Mouse (Mus musculus): Measurements from ENCODE around the gene Trim40. TPM values are rescaled to one million over a fixed set of nuclear protein-coding genes. Genes with fewer than 3 reads are reported as not detected.

Trim40 gene
- not detected in 2 replicates for polyA plus RNA-seq (2015; fragmentation: Nextera tagmentation; extraction: Ambion mirVana)

- no peak for ATAC-seq (replicated peaks; ENCODE audit: low FRiP score)
- 89% methylated on average over 5 of the region's 5 CpGs for WGBS
Observed at GRCm38 (mm10) chr17:36890073-36890903, at the start of gene Trim40. Gene Trim40 (minus strand): TSS chr17:36890123.

GRCm38 (mm10) chr17:36938056-36938455, 48.1 kb upstream of the Trim40 start:
- no peak for ATAC-seq (replicated peaks; ENCODE audit: low FRiP score)
- Histone ChIP-seq H3K9ac (no peak overlapping the region), H3K27me3 (peaks cover 42% of the 10 kb centered on the region), H3K4me1 (peaks cover 8% of the 10 kb centered on the region), H3K36me3 (no peaks in the 10 kb centered on the region), H3K4me3 (replicated peaks) (no peak overlapping the region), H3K9me3 (replicated peaks) (no peaks in the 10 kb centered on the region), H3K4me2 (no peak overlapping the region), H3K27ac (no peak overlapping the region)
- WGBS, result 81% methylated on average over 2 of the region's 2 CpGs

More at GRCm38 (mm10) chr17:36890073-36890903, at the start of gene Trim40:
- Histone ChIP-seq H3K27me3 (peaks cover 15% of the 10 kb centered on the region), H3K36me3 (no peaks in the 10 kb centered on the region), H3K4me2 (no peak within 1 kb of the TSS), H3K9ac (no peak within 1 kb of the TSS), H3K4me3 (replicated peaks) (no peak within 1 kb of the TSS), H3K4me1 (no peaks in the 10 kb centered on the region), H3K9me3 (replicated peaks) (no peaks in the 10 kb centered on the region), H3K27ac (no peak within 1 kb of the TSS)

GRCm38 (mm10) chr17:36931806-36932205, 41.9 kb upstream of the Trim40 start:
- no peak overlapping the region for H3K27ac ChIP-seq
- 66% methylated on average over 2 of the region's 2 CpGs for WGBS
- peaks cover 4% of the 10 kb centered on the region; the same call in 1 of the 2 replicates for H3K4me1 ChIP-seq
- H3K4me2 ChIP-seq, result no peak overlapping the region
- no peak overlapping the region for H3K4me3 ChIP-seq (replicated peaks)
- no peak overlapping the region for H3K9ac ChIP-seq
- no peak for ATAC-seq (replicated peaks; ENCODE audit: low FRiP score)
- H3K36me3 ChIP-seq, result no peaks in the 10 kb centered on the region
- peaks cover 5% of the 10 kb centered on the region for H3K27me3 ChIP-seq
- H3K9me3 ChIP-seq (replicated peaks), result no peaks in the 10 kb centered on the region

- Histone ChIP-seq H3K4me1 (peaks cover 4% of the 10 kb centered on the region; the same call in 1 of the 2 replicates), H3K27me3 (peaks cover 5% of the 10 kb centered on the region), H3K36me3 (no peaks in the 10 kb centered on the region), H3K9ac (no peak overlapping the region), H3K4me3 (replicated peaks) (no peak overlapping the region), H3K9me3 (replicated peaks) (no peaks in the 10 kb centered on the region), H3K27ac (no peak overlapping the region), H3K4me2 (no peak overlapping the region)
- no peak for ATAC-seq (replicated peaks; ENCODE audit: low FRiP score)
- WGBS, result 84% methylated on average over 4 of the region's 4 CpGs
Observed at GRCm38 (mm10) chr17:36931130-36931529, 41.2 kb upstream of the Trim40 start.

GRCm38 (mm10) chr17:36930233-36930632, 40.3 kb upstream of the Trim40 start:
- Histone ChIP-seq H3K27ac (no peak overlapping the region), H3K36me3 (no peaks in the 10 kb centered on the region), H3K4me1 (peaks cover 4% of the 10 kb centered on the region; the same call in 1 of the 2 replicates), H3K4me2 (no peak overlapping the region), H3K9me3 (replicated peaks) (no peaks in the 10 kb centered on the region), H3K27me3 (no peaks in the 10 kb centered on the region), H3K4me3 (replicated peaks) (no peak overlapping the region), H3K9ac (no peak overlapping the region)
- no peak for ATAC-seq (replicated peaks; ENCODE audit: low FRiP score)
- 36% methylated on average over 6 of the region's 6 CpGs for WGBS

- Histone ChIP-seq H3K36me3 (no peaks in the 10 kb centered on the region), H3K27ac (no peak overlapping the region), H3K4me1 (peaks cover 4% of the 10 kb centered on the region; the same call in 1 of the 2 replicates), H3K4me3 (replicated peaks) (no peak overlapping the region), H3K9me3 (replicated peaks) (no peaks in the 10 kb centered on the region), H3K4me2 (no peak overlapping the region), H3K9ac (no peak overlapping the region), H3K27me3 (no peaks in the 10 kb centered on the region)
- 73% methylated on average over 12 of the region's 12 CpGs for WGBS
- ATAC-seq (replicated peaks; ENCODE audit: low FRiP score), result no peak
Observed at GRCm38 (mm10) chr17:36929236-36929932, 39.5 kb upstream of the Trim40 start.

- no peaks in the 10 kb centered on the region for H3K27me3 ChIP-seq
- H3K4me2 ChIP-seq, result no peak overlapping the region
- ATAC-seq (replicated peaks; ENCODE audit: low FRiP score), result no peak
- no peak overlapping the region for H3K9ac ChIP-seq
- H3K27ac ChIP-seq, result no peak overlapping the region
- peaks cover 4% of the 10 kb centered on the region; the same call in 1 of the 2 replicates for H3K4me1 ChIP-seq
- no peak overlapping the region for H3K4me3 ChIP-seq (replicated peaks)
- H3K36me3 ChIP-seq, result no peaks in the 10 kb centered on the region
- WGBS, result 43% methylated on average over 10 of the region's 10 CpGs
- H3K9me3 ChIP-seq (replicated peaks), result no peaks in the 10 kb centered on the region
Observed at GRCm38 (mm10) chr17:36927496-36928120, 37.7 kb upstream of the Trim40 start.

- WGBS, result 64% methylated on average over 4 of the region's 4 CpGs
- Histone ChIP-seq H3K27me3 (no peaks in the 10 kb centered on the region), H3K4me3 (replicated peaks) (no peak overlapping the region), H3K27ac (no peak overlapping the region), H3K9ac (no peak overlapping the region), H3K4me2 (no peak overlapping the region), H3K9me3 (replicated peaks) (no peaks in the 10 kb centered on the region), H3K36me3 (no peaks in the 10 kb centered on the region), H3K4me1 (0 out of 2 replicates have a peak, but pooled peaks cover 2% of the 10 kb centered on the region)
- ATAC-seq (replicated peaks; ENCODE audit: low FRiP score), result no peak
Observed at GRCm38 (mm10) chr17:36923491-36923890, 33.6 kb upstream of the Trim40 start.

GRCm38 (mm10) chr17:36922715-36923114, 32.8 kb upstream of the Trim40 start:
- Histone ChIP-seq H3K27ac (no peak overlapping the region), H3K27me3 (no peaks in the 10 kb centered on the region), H3K9me3 (replicated peaks) (no peaks in the 10 kb centered on the region), H3K4me2 (no peak overlapping the region), H3K4me1 (0 out of 2 replicates have a peak, but pooled peaks cover 2% of the 10 kb centered on the region), H3K9ac (no peak overlapping the region), H3K36me3 (no peaks in the 10 kb centered on the region), H3K4me3 (replicated peaks) (no peak overlapping the region)
- ATAC-seq (replicated peaks; ENCODE audit: low FRiP score), result no peak
- 86% methylated on average over 4 of the region's 4 CpGs for WGBS

- Histone ChIP-seq H3K4me2 (no peak overlapping the region), H3K27ac (no peak overlapping the region), H3K36me3 (no peaks in the 10 kb centered on the region), H3K4me3 (replicated peaks) (no peak overlapping the region), H3K4me1 (0 out of 2 replicates have a peak, but pooled peaks cover 2% of the 10 kb centered on the region), H3K9me3 (replicated peaks) (no peaks in the 10 kb centered on the region), H3K9ac (no peak overlapping the region), H3K27me3 (peaks cover 5% of the 10 kb centered on the region)
- 0 out of 2 replicates have a peak, but pooled peaks have one; percentile 58 for ATAC-seq (replicated peaks; ENCODE audit: low FRiP score)
- WGBS, result 45% methylated on average over 15 of the region's 15 CpGs
Observed at GRCm38 (mm10) chr17:36920239-36920638, 30.3 kb upstream of the Trim40 start.

GRCm38 (mm10) chr17:36915076-36915475, 25.2 kb upstream of the Trim40 start:
- 14% methylated on average over 9 of the region's 9 CpGs for WGBS
- H3K9me3 ChIP-seq (replicated peaks), result no peaks in the 10 kb centered on the region
- H3K27me3 ChIP-seq, result peaks cover 13% of the 10 kb centered on the region
- H3K27ac ChIP-seq, result no peak overlapping the region
- H3K9ac ChIP-seq, result no peak overlapping the region
- no peaks in the 10 kb centered on the region for H3K36me3 ChIP-seq
- H3K4me2 ChIP-seq, result no peak overlapping the region
- H3K4me1 ChIP-seq, result no peaks in the 10 kb centered on the region
- no peak overlapping the region for H3K4me3 ChIP-seq (replicated peaks)
- ATAC-seq (replicated peaks; ENCODE audit: low FRiP score), result no peak

- no peak overlapping the region for H3K4me2 ChIP-seq
- ATAC-seq (replicated peaks; ENCODE audit: low FRiP score), result no peak
- WGBS, result 9% methylated on average over 2 of the region's 2 CpGs
- no peak overlapping the region for H3K27ac ChIP-seq
- no peaks in the 10 kb centered on the region for H3K4me1 ChIP-seq
- no peaks in the 10 kb centered on the region for H3K9me3 ChIP-seq (replicated peaks)
- no peaks in the 10 kb centered on the region for H3K36me3 ChIP-seq
- peaks cover 17% of the 10 kb centered on the region for H3K27me3 ChIP-seq
- no peak overlapping the region for H3K4me3 ChIP-seq (replicated peaks)
- no peak overlapping the region for H3K9ac ChIP-seq
Observed at GRCm38 (mm10) chr17:36914108-36914507, 24.2 kb upstream of the Trim40 start.

Measured in kidney, embryonic 15.5 days (tissue).